Mouse (Mus musculus) neural tube, embryonic 10.5 days (tissue): Measurements from ENCODE around the gene Zan.

Experiments used
- DNase-seq: peaks from one replicate; pipeline ENCODE4 v3.0.0-alpha.2; 2017; ENCODE audit warnings: low spot score; ENCODE audit errors: extremely low spot score

Zan gene

DNA sequence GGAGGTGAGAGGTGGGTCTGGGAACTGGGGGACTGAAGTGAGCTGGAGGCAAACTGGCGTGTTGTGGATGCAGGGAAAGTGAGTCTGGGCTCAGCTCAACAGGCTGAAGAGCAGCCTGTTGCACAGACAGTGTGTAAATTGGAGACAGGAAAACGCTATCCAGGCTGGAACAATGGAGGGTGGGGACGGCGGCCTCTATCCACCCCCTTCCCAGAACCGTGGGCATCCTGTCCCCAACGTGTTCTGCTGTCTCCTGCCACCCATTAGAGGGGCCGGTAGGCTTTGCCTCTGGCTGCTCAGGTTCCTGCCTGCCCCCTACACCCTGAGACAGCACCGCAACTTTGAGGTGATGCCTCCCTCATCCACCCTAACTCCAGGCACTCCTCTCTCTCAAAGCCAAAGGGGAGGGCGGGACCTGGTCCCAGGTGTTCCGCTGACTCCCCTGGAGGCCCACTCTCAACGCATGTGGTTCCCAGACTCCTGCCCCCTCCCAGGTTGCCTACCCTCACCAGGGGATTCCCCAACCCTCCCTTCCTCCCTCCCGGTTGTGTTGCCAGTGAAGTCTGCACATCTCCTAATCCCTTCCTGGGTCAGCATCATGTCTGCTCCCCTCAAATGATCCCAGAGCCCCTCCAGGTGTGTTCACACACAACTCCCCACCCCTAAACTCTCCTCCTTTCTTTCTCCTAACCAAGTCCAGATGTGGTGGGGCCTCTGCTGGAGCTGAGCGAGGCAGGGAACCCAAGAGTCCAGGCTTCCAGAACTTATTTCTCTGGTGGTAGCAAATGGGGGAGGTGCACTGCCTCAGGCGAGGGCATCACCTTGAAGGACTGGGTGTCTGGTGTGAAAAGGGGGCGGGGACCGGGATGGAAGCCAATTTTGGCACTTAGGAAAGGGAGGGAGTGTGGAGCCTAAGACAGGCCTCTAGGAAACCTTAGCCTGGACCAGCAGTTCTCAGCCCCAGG lies 124.6 kb downstream of the Zan start:
- DNase-seq: no peak

DNA sequence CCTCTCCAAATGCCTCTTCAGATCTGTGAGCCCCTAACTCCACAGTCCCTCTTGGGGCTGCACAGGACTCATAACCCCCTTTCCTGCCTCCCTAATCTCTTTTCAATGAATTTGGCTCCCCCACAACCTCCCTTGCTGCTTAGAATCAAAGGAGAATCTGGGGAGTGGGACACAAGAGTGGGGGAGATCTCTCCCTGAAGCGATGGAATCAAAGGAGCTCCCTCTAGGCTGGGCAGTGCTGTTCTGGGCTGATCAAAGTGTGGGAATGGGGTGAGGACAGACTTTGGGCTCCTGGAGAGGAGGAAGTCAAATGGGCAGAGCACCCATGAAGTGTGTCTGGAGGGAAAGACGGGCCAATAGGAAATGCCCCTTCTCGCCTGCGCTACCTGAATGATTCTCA lies 125.5 kb downstream of the Zan start:
- peak; percentile 45 for DNase-seq

- peak; percentile 44 for DNase-seq
Measured at GRCm38 (mm10) chr5:137351058-137351380, 125.8 kb downstream of the Zan start.

DNA sequence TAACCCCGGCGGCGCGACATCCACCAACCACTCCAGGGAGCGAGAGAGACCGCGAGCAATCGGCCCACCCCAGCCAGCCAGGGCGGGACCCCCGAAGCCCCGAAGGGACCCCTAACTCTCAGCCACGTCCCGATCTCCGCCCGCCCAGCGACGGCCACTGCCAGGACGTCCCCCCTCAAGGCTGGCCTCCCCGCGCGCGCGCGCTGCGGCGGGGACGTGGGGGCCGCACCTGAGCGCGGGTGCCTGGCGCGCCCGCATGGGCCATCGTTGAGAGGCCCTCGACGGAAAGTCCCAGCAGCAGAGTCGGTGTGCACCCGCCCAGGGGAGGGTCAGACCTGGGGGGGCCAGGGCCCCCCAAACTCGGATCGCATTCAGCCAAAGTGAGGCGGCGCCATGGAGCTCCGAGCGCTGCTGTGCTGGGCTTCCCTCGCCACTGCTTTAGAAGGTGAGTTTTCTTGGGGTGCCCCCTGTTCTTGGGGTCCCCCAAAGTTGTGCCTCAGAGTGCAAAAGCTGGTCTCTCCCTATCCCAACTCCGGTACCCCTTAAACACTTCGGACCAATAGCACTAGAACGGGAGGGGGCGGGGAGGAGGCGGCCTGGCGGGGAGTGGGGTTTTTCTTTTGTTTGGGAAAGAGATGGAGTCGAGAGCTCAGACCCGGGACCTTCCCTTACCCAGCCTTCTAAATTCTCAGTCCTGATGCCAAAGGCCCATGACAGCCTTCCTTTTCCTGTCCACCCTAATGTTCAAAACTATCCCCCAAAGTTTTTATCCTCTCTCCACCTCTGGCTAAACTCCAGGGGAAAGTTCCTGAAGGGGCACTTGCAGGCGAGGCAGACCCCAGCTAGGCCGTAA lies 126.4 kb downstream of the Zan start:
- DNase-seq: peak; percentile 51

DNA sequence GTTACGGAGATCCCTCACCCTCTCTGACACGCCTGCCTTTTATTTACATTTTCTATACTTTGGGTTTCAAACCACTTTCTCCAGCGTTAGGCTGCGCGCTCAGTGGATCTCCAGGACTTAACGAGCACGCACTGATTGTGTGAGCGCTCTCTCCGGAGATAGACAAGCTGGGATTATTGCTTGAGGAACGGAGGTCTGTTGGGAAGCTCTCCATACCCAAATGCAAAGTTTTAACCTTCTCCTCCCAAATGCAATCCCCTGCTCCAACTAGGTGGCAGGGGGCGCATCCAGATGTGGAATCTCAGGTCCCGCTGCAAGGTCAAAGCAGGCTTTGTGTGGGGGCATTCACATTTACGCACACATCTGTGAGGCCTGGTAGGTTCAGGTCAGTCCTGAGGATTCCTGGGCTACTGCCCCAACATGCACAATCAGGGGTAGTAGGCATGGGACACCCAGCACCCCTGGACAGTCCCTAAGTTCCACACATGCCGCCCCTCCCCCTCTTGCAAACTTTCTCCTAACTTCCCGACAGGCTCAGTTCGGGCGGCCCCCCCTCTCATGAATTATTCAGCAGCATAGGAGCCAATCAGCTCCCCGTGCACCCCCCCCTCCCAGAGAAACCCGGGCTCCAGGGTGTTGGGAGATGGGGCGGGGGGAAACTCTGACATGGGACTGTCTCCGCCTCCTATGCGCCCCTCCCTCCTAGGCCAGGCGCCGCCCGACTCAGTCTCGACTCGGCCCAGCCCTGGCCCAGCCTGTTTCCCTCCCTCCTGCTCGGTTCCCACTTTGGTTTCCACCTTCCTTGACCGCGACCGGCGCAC lies 127.3 kb downstream of the Zan start, which contains the start of gene Ephb4:
Gene Ephb4, plus strand, starts transcription at position 726 of the 821 bp plus-strand sequence.
- peak; percentile 94 for DNase-seq

DNA sequence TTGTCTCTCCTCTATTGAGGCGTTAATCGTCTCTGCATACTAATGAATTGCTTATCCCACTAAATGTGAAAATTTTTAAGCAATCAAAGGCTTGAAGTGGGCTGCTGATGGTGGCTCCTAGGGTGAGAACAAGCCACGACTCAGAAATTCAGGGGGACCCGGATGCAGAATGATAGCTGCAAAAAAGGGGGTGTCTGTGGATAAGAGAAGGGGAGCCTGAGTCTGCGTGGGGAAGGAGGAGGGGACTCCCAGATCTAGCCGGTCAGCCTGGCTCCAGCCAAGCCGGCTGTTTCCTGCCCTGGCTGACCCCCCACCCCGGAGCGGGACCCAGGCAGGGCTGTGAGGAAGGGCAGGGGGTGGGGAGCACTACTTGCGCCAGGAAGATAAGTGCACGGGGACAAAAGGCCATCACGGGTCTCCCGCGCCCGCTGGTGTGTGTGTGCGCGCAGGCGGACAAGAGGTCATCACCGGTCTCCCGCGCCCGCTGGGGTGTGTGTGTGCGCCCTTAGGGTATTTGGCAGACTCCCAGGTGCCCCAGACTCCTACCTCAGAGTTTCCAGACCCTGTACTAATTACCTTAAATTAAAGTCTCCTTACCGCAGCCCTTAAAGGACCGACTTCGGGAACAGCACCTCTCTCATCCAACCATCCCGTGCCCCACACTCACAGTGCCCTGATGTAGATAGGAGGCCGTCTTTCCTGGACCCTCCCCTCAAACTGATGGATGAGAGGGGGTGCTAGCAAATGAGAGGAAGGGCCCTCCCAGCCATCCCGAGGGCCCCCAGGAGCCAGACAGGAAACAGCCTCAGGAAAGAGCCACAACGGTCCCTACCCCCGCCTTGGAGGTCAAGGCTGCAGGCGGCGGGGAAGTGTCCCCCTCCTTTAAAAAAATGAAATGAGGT lies 128.1 kb downstream of the Zan start:
- DNase-seq: peak; percentile 73

DNA sequence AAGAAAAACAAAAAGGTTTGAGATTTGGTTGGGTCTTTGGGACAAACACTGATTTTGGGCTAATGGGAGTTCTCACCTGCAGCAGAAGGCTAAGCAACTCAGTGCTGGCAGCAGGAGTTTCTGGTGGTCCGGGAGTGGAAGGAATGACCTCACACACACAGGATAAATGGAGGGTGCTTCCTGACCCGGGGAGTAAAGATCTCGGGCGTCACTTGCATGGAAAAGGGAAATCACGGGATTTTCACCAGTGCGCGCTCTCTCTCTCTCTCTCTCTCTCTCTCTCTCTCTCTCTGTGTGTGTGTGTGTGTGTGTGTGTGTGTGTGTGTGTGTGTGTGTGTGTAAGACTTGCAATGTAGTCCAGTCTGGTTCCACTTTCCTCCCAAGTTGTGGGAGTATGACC lies 129.0 kb downstream of the Zan start:
- peak; percentile 20 for DNase-seq

- no peak for DNase-seq
Measured at GRCm38 (mm10) chr5:137346983-137347382, 129.9 kb downstream of the Zan start.

- DNase-seq: no peak
Measured at GRCm38 (mm10) chr5:137346388-137346787, 130.5 kb downstream of the Zan start.

DNA sequence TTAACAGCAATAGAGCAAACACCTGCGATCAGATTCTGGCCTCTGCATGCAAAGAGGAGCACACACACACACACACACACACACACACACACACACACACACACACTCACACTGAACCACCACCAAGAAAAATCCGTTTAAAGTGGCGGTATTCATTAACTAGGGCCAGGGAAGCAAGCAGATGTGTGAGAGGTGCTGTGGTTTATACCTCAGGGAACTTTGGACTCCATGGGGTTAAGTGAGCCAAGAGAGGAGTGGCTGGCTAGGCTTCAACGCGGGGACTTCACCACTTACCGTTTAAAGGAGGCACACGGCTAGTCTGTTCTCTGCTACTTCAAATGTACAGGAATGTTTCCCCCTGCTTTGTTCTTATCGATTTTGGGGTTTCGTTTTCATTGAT lies 131.0 kb downstream of the Zan start:
- DNase-seq: no peak

GRCm38 (mm10) chr5:137343869-137344268 lies 133.0 kb downstream of the Zan start:
- DNase-seq: no peak

- DNase-seq: no peak
Measured at GRCm38 (mm10) chr5:137343412-137343811, 133.5 kb downstream of the Zan start.

DNA sequence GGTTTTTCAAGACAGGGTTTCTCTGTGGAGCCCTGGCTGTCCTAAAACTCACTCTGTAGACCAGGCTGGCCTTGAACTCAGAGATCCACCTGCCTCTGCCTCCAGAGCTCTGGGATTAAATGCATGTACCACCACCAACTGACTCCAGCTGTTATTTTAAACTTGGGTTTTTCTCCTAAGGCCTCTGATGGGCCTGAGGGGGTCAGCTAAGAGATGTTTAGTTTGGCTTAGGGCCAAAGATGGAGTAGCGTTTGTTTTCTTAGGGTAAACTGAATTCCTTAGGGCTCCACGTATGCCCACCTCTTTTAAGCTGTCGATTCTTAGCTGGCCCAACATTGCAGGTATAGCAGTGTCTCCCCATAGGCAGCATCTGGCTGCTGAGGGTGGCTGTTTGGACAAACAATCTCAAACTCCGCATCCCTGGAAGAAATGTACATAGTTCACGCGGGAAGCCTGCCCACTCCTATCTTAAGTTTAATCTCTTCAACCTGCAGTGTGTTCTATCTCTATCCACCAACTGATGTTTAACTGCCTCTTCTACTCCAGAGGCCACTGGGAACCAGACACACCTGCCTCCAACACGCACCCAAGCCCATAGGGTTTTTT lies 134.4 kb downstream of the Zan start:
- DNase-seq: no peak

- DNase-seq: no peak
Measured at GRCm38 (mm10) chr5:137340222-137340621, 136.6 kb downstream of the Zan start.

DNA sequence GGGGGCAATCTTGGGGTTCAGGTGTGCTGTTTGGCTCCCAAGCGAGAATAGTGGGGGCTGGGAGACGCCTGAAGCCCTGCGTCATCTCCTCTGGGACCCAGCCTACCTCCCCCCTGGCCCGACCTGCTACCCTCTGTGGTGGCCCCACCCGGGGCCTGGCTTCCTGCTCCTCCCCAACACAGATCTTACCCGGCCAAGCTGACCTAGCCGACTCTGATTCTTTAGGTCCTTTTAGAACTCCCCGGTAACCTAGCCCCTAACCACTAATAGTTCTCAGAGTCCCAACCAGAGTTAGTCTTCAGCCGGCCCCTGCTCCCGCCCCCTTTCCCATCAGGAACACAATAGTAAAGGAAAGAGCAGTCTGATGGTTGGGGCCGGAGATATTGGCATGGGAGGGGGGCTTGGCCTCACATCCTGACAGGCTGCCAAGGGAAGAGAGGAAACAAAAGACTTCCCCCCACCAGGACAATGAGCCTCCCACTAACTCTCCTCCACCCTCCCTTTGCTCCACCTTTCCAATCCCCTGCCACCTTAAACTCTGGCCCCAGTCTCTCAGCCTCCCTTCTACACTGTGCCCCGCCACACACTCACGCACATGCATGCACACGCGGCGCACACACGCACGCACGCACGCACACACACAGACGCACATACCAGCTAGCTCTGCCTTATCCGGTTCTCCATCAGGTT lies 137.4 kb downstream of the Zan start:
- DNase-seq: peak; percentile 30

GRCm38 (mm10) chr5:137338663-137339289 lies 138.1 kb downstream of the Zan start:
- peak; percentile 52 for DNase-seq

DNA sequence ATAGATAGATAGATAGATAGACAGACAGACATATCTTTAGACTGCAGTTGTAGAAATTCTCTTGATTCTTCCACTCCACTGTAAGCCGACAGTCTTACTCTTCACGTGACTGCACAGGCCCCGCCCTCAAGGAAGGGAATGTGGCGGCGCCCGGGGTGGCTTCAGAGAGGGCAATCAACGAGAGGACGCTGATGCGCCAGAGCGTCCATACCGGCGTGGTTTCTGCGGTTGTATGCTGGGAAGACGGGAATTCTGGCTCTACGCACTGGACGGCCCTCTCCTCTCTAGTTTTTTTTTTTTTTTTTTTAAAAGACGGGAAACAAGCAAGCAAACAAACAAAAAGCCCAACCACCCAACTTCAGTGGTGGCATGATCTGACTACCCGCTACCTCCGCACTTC lies 138.6 kb downstream of the Zan start:
- peak; percentile 85 for DNase-seq

DNA sequence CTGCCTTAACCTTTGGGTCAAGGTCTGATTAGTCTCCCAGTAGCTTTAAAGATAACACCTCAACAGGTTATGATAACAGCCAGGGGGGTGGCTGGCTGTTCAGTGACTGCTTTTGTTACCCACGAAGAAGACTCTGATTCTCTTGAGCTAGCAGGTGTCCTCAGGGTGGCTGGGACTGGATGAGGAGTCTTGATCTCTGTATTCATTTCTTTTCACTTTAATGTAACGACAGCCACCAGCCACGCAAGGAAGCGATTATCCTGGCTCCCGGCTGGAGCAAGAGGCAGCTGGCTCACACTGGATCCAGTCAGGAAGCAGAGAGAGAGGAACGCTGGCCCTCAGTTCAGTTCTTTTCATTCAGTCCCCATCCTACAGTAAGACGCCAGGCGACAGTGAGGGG lies 139.7 kb downstream of the Zan start:
- no peak for DNase-seq

GRCm38 (mm10) chr5:137335066-137335465 lies 141.8 kb downstream of the Zan start:
- no peak for DNase-seq
